Mouse (Mus musculus) retina, adult 2 months (tissue): ENCODE measurements around the gene E030018B13Rik.

Source experiments
- DNase-seq: peaks from one replicate; pipeline ENCODE4 v3.0.0-alpha.2; 2012; ENCODE audit warnings: low read depth, low spot score

Gene E030018B13Rik

DNA sequence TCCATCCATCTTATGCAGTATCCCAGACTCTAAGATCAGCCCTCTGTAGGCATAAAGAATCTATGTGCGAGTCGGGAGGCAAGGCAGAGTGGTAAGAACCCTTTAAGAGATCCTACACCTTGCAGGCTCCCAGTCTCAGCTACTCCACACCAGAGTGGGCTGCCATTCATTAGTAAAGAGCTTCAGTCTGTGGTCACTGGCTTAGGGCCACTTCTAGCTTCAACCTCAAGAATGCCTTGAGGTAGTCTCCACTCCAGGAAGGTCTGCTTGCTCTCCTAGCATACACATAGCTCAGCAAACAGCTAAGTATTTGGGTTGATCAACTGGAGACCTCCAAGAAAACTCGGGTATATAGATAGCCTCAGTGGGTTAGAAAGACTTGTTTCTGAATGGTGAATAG, 19.0 kb upstream of the E030018B13Rik start:
- no peak for DNase-seq

DNA sequence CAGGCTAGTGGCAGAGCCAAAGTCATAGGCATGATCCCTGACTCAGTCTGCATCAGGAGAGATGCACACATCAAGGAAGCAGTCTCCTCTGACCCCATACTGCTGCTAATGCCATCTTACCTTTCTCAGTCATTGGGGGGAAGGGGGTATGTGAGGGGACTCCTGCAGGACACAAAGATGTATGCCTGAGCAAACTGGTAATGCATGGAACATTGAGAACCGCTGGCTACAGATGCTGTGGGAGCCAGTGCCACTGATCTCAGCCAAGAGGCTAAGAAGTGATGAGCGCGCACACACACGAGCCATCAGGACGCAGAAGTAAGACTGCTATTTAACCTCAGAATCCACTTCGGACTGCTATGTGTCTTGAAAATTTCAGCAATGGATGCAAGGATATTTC, 18.5 kb upstream of the E030018B13Rik start:
- DNase-seq = no peak

DNA sequence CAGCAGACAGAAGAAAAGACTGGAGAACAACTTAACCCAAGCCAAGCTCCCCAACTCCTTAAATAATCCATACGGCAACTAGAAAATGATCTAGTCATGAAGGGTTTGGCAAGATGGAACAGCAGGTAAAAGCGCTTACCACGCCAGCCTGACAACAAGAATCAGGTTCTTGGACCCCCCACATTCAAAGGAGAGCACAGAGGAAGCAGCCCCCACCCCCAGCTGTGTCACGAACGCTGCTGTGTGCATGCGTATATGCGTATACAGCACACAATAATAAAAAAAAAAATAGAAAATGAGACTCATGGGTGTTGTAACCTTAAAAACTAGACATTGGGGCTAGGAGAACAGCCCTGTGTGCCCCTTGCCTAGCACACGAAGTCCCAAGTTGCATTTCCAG, 16.7 kb upstream of the E030018B13Rik start:
- DNase-seq = no peak

DNA sequence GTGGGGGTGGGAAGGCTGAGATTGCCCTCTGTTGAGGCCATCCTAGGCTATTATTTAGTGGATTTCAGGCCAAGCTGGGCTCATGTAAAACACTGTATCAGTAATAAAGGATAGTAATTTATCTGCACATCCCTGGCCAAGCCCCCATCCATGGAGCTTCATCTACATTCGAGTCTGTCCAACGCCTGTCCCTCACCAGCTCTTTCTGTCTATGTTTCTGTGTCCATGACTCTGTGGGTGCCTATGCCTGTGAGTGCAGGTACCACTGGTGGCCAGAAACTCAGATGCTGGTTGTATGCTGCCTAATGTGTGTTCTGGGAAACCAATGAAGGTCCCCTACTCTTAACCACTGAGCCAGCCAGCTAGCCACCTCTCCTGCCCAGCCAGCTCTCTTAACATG, 16.2 kb upstream of the E030018B13Rik start:
- no peak for DNase-seq

DNA sequence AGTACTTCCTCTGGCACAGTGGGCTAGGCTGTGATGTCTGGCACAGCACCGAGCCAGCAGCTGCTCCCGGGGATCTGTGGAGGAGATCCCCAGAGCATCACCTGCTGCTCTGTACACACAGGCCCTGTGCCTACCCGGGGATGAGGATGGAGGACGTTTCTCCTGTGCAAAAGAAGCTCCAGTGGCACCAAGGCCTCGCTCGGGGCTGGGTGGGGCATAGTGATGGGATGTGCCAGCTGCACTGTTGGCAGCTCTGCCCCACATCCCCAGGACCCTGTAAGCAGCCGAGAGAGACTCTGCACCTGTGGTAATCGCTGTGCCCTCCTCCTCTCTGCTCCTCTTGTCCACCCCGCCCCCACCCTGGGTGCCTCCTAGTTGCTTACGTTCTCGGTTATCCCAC, 15.3 kb upstream of the E030018B13Rik start:
- no peak for DNase-seq

DNA sequence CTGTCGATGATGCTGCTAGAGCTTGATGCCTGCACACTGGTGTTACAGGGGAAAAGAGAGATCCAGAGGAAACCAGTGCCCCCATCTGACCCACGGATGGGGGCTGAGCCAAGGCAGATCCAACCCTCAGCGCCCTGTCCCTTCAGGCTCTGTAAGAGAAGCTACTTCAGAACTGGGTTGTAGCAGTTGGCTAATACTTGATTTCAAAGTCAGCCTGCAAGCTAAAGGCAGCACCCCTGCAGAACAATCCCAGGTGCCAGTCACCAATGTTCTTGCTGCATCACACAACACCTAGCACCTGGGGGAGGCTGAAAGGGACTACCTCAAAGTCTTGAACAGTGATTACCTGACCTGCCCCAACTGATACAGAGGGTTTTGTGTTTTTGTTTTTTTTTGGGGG, 14.7 kb upstream of the E030018B13Rik start:
- no peak for DNase-seq

DNA sequence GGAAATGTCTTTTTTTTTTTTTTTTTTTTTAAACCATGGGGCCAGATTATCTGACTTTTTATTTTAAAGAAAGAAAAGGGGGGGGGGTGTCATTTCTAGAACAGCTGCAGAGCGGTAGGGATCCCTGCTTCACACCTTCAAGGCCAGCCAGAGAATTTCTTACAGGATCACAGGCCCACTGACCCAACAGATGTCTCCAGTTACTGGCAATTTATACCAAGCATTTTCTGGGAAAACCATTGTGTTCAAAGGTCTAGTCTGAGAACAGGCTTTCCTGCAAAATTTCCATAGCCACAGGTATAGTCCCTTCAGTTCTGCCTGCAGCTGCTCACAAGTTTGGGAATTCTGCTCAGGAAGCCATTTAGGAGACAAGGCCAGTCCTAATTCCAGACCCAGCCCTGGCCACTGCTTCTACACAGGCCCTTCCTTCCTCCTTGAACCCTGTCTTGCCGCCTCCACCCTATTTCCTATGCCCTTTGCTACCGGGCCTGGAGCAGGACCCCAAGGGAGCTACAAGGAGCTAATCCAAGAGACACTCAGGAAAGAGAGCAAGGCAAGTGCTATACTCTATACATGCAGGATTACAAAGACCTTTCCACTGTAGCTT, 13.9 kb upstream of the E030018B13Rik start:
- no peak for DNase-seq

DNA sequence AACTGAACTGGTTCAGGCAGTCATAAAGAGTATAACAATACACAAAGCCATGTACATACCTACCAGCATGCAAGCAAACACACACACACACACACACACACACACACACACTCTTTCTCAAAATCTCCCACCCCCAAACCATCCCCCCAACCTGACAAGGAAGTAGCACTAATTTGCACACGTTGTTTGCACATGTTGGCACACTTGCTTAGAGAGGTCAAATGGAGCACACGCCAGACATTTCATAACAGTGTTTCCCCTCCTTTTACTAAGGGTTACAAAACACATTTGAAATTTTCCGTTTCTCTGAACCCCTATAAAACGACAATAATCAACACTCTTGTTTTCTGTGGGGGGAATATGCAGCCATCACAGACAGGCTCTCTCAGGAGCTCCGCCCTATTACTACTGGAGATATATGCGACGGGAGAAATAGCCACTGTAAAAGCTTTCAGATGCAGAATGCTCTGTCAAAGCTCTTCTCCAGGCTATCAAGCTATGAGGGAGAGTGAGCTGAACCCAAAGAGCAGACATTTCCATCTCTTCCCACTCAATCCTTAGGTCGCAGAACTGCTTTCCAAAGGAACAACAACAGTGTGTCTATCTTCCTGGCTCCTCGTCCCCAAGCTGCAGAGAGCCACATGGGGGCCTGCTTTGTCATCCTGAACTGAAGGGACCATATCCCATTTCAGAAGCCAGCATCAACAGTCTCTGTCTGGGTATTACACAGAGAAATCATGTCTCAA, 12.8 kb upstream of the E030018B13Rik start:
- no peak for DNase-seq

DNA sequence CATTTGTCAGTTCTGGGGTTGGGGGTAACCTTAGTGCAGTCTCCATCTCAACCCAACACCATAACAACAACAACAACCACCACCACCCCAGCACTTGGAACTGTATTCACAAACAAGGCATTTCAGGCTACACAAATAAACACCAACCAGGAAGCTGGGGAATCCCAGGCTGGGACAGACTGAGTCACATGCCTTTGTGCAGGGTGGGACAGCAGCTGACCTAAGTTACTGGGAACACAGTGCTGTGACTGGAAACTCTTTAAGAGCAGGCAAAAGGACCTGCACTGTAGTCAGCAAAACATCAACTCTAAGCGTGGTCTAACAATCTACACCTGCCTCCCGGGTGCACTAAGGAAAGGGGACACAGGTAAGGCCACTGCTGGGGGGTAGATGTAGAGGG, 11.5 kb upstream of the E030018B13Rik start:
- DNase-seq = no peak

DNA sequence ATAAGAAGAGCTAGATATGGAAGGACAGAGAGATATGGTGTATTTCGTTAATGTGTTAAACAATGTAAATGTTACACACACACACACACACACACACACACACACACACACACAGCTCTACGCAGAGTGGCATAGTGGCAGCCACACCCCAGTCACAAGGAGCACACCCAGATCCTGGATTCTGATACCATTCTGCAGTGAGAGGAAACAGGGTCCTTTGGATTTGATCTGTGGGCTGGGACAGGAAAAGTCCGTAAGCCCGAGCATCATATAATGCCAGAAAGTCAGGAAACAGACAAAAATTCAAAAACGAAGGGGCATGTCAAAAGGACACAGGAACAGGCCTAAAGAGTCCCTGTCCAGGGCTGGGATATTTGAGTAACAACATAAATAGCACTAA, 11.0 kb upstream of the E030018B13Rik start:
- no peak for DNase-seq

DNA sequence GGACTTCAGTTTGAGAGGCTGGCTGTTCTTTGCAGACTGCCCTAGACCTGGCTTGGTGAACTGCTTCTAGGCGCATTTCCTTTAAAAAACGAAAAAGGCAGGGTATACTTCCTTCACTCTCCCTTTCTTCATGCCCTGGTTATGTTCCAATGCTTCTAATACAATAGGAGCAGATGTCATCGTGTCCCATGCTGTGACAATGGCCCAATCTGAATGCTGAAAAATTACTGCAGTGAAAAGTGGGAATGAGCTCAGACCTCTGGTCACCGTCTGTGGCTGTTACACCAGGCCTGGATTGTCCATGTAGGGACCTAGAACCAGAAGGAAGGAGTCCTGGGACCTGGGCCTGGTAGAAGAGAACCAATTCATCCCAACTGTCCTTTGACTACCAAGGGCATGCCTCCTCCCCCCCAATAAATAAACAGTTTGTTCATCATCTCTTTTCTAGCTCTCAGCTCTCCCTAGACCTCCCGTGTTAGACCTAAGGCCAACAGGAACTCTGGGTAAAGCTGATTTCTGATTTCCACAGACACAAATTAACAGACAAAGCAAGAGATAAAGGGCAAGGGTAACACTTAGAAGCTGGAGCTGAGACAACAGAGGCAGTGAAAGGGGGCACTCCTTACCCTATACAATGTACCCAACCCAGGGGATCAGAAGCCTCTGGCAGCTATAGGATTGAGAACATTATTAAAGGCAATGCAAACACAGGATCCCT, 8.7 kb upstream of the E030018B13Rik start:
- DNase-seq = no peak

DNA sequence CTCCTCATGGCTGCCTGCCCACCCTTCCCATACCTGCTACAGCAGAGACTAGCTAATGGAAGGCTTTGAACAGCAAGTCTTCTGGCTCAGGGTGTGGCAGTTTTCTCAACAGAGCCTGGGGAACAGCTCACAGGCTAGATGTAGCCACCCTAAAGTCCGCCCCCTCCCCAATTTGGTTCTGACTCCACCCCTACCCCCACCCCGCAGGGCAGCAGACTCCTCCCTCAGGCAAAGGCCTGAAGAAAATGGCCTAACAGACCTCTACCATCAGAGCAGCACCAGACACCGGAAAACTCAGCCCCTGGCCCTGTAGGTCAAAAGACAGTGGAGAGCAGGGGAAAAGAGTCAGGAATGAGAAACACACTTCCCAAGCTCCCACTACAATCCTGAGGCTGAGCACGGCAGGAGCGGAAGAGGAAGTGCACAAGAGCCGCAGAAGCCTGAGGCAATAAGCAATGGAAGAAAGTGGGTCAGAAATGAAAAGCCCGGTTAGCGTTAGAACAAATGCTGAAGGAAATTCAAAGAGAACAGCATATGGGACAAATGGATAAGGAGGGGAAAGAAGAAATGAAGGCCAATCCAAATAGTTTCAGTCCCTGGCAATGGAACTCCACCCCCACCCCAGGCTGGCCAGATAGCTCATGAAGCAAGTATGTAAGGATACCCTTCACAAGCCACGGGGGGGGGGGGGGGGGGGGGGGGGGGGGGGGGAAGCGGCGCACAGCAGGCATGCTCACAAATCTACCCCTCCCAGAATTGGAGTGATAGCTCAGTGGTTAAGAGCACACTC, 8.0 kb upstream of the E030018B13Rik start:
- DNase-seq = no peak

DNA sequence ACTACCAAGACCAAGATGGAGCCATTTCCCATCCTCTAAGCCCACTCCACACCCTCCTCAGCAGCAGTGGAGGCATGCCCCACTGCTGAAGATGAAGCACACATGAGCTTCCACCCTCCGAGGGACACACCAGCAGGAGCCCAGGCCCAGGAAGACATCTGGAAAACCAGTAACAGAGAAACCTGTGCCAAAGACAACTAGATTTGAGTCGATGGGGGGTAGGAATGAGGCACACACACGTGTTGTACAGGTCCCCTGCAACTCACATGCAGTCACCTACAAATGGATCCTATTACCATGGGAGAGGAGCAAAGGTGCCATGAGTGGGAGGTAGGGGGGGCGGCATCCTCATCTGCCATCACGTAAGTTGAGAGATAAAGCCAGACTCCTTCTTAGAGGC, 6.4 kb upstream of the E030018B13Rik start:
- no peak for DNase-seq

DNA sequence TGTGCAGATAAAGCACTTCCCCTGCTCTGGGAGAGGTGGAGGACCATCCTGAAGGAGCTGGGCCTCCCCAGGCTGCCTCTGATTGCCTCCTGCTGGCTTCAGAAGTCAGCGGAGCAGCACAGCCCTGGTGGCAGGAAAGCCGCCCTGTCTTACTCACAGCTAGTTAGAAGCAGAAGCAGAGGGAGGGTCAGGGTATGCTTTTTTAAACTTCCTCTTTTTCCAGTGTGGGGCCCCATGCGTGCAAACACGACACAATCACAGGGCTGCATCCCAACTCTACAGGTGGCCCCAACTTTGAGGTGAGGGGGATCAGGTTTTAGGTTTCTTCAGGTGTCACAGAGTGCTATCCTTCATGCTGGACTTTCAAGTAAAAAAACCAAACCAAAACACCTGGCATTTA, 5.7 kb upstream of the E030018B13Rik start:
- no peak for DNase-seq

DNA sequence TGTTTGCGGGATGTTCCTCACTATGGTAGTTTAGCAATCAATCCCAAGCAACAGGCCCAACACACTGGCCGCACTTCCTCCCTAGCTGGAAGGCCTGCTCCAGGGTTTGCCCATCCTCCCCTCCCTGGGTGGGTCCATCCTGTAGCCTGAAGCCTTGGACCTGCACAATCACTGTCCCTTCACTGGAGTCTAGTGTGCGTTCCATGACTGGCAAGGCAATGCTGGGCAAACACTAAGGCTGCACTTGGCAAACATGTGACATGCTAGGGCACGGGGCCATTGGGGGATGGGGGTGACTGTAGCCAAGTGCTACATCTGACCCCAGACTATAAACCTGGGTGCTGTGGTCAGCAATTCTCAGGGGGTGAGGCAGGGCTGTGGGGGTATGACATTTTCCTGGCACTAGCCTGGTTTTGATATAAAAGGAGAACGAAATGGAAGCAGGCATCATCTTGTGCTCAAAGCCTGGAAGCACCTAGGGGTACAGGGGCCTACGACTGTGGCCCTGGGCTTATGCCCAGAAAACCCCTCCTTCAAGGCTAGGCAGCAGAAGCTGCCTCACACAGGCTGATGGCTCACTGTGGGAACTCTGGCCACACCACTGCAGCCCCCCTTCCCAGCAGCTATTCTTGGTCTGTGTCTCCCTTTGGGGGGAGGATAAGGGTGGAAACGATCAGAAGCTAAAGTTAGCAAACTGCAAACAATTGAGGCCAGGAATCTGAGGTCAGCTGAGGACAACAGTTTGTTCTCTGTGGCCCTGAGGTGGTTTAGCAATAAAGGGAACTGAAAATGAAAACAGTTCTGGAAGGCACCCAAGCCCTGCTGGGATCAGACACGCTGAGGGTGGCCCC, 5.0 kb upstream of the E030018B13Rik start:
- DNase-seq = no peak

DNA sequence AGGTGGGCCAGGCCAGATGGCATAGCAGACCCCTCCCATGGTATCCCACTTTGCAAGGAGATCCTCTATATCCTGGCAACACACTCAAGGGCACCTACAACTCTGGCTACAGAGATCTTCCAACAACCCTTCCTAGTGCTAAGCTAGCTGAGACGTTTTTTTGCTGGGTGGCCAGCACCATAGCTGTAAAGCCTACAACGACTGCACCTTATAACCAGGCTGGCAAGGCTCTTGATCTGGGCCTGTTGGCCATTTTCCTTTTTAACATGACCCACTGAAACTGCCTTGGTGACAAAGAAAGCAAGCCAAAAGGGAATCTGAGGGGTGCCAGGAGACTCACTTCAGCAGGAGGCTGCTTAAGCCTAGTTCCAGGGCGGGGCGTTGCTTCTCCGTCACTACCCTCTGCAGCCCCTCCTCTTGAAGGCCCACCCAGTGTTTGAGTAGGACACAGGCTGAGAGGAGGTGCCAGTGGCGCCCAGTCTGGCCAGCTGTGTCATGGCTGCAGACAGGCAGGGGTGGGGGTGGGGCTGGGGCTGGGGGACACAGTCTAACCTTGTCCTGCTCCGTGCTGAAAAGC, 4.3 kb upstream of the E030018B13Rik start:
- DNase-seq = no peak

DNA sequence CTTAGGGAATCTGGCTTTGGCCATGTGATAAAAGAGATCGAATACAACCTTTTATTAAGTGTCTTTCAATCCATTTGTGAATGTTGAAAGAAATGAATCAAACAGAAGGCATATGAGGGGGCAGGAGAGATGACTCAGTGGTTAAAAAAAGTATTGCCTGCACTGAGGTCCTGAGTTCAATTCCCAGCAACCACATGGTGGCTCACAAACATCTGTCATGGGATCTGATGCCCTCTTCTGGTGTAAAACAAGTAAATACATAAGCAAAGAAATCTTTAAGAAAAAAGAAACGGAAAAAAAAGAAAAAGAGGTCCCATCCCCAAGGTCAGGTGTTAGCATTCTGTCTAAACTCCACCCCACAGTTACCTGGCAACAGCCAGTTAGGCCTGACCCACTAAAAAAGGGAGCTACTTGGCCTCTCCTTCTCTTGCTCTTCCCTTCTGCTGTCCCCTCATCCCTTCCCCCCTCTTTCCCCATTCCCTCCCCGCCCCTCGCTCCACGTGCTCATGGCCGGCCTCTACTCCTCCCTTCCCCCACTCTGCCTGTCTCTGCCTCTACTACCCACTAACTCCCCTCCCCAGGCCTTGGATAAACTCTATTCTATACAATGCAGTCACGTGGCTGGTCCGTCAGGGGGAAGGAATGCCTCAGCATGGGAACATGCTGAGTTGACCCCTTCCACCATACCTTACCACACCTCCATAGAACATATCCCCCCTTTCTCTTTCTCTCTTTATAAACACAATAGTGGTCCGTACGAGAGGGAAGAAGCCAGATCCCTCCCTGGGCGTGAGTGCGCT, 3.5 kb upstream of the E030018B13Rik start:
- no peak for DNase-seq

DNA sequence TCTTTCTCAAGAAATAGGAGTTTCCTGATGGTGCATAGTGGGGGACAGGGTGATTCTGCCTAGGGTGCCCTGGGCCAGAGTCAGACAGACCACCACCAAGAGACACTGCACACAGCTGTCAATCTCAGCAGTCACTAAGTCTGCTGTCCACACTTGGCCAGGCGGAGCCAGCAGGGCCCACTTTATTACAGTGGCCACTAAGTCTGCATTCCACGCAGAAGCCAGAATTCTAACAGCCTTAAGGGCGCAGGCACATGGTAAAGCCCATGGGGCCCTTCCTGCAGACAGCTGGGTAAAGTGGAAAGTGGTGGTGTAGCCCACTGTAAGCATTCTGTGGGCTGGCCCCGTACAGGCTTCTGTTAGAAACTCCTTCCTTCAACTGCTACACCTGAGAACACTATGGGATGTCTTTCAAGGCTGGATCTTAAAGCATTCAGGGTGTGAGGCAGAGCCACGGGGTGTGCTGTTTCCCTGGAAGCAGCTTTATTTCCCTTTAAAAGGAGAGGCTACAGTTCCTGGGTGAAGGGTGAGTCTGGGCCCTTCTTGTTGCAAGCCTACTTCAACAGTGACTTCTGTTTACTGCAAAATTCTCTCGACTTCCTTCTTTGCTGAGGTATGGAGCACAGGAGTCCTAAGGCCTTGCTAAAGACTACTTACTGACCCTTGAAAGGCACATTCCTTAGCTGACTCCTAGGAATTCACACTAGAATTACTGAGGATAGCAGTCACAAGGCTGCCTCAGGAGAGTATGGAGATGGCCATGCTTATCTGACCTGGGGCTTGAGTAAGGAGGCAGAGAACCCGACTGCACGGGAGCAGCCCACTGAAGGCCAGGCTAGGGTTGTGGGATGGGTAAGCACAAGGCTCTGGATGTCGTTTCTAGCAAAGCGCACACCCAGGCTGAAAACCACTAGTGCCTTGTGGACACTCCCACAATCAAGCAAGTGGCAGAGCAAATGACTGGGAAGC, 2.6 kb upstream of the E030018B13Rik start:
- DNase-seq = no peak

DNA sequence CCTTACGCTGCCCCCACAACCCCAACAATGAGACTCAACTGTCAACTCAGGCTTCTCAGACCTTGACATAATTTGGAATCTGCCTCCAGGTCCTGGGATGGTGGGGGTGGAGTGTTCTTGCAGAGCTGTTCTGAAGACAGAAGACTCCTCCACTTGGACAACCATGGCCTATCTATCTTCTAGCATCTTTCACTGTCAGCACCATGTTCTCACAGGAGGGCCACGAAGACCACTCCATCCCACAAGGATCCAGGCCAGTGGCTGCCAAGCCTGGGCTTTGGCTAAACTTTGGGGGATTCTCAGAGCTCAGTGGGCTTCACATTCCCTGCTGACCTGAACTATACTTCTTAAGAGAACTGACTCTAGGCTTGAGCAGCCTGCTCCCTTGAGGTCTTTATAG, 1.8 kb upstream of the E030018B13Rik start:
- DNase-seq = no peak
